14 mouse cellular contexts compared by ENCODE assay signal in the genomic region with DNA sequence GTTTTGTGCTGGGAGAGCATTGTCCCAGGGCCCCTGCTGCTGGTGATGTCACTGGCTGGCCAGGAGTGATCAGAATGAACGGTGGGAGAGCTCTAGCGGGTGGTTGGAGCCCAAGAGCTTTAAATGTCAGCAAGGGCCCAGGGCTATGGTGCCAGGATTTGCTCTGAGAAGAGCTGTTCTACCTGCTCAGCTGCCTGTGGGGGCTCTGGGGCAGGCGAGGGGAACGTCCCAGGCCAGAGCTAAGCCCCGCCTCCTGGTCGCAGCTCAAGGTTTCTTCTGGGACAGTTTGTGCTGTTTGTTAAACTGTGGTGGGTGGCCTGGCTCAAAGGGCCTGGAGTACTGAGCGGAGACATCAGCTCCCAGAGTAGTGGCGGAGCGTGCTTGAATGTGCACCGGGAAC. TPM values are rescaled to one million over a fixed set of nuclear protein-coding genes. Genes with fewer than 3 reads are reported as not detected.
A peak's percentile ranks its signal among the peaks of the same experiment; 100 is the strongest.
DNase-seq lines count a peak whose midpoint lies in the region; ATAC-seq and TF ChIP-seq lines count a peak whose summit lies in the region.
"Had no signal": no experiment of that assay in that cellular context is flagged by ENCODE, and none has a peak within 500 bp of the region (broad histone marks: within the 10 kb centered on the region; RNA-seq: fewer than 3 reads in every experiment).

No protein-coding gene starts in this region.

- peak overlapping the region; percentile 23; the same call in 1 of the 2 replicates for H3K4me3 ChIP-seq in forebrain, embryonic 10.5 days
- no peak overlapping the region for H3K4me3 ChIP-seq in forebrain, embryonic 16.5 days (replicated peaks; ENCODE audit: low read length)
- no peak overlapping the region for H3K4me3 ChIP-seq in liver, postnatal 0 days (ENCODE audit: low read depth, low read length)
- peak overlapping the region in 1 of 2 experiments; percentile 26; a peak in 1 of 4 replicates for H3K4me3 ChIP-seq in ES-E14 (ENCODE audit: insufficient read depth in 1 of 2, low read depth in 1 of 2, low read length in 2 of 2, poor library complexity in 1 of 2, severe bottlenecking in 1 of 2)
- no peak overlapping the region for H3K4me3 ChIP-seq in limb, embryonic 14.5 days (replicated peaks; ENCODE audit: low read length)
- H3K4me3 ChIP-seq: hindbrain, embryonic 15.5 days had no signal

- H3K4me1 ChIP-seq in forebrain, embryonic 10.5 days, result peaks cover 54% of the 10 kb centered on the region
- 0 out of 2 replicates have a peak, but pooled peaks cover 2% of the 10 kb centered on the region for H3K4me1 ChIP-seq in forebrain, embryonic 16.5 days (replicated peaks; ENCODE audit: control insufficient read depth, insufficient read depth, low read length)
- H3K4me1 ChIP-seq in liver, postnatal 0 days (ENCODE audit: insufficient read depth), result peaks cover 5% of the 10 kb centered on the region; the same call in 1 of the 2 replicates
- H3K4me1 ChIP-seq in ES-E14 (ENCODE audit: control insufficient read depth in 2 of 2, insufficient read depth in 2 of 2, low read length in 2 of 2, poor library complexity in 1 of 2), result peaks cover 0 to 22% of the 10 kb centered on the region in 2 experiments; a peak in 2 of 4 replicates
- peaks cover 7% of the 10 kb centered on the region; the same call in 1 of the 2 replicates for H3K4me1 ChIP-seq in limb, embryonic 14.5 days (ENCODE audit: control insufficient read depth, insufficient read depth, low read length)

- H3K36me3 ChIP-seq in forebrain, embryonic 10.5 days (replicated peaks), result no peaks in the 10 kb centered on the region
- H3K36me3 ChIP-seq in forebrain, embryonic 16.5 days (ENCODE audit: control insufficient read depth, insufficient read depth), result no peaks in the 10 kb centered on the region
- no peaks in the 10 kb centered on the region for H3K36me3 ChIP-seq in liver, postnatal 0 days (replicated peaks; ENCODE audit: insufficient read depth, low read length)
- no peaks in the 10 kb centered on the region for H3K36me3 ChIP-seq in ES-E14 (ENCODE audit: control insufficient read depth, insufficient read depth, low read length, poor library complexity, severe bottlenecking)
- H3K36me3 ChIP-seq in limb, embryonic 14.5 days (ENCODE audit: control insufficient read depth, insufficient read depth, low read length), result no peaks in the 10 kb centered on the region
- H3K36me3 ChIP-seq: hindbrain, embryonic 15.5 days had no signal

- peaks cover 21% of the 10 kb centered on the region for H3K27me3 ChIP-seq in forebrain, embryonic 10.5 days (ENCODE audit: poor library complexity, severe bottlenecking)
- no peaks in the 10 kb centered on the region for H3K27me3 ChIP-seq in forebrain, embryonic 16.5 days (replicated peaks; ENCODE audit: control insufficient read depth, insufficient read depth, low read length)
- H3K27me3 ChIP-seq in liver, postnatal 0 days (ENCODE audit: insufficient read depth, low read length), result no peaks in the 10 kb centered on the region
- H3K27me3 ChIP-seq in limb, embryonic 14.5 days (ENCODE audit: control insufficient read depth, insufficient read depth, low read length), result no peaks in the 10 kb centered on the region
- H3K27me3 ChIP-seq: hindbrain, embryonic 15.5 days had no signal

- in situ Hi-C loops in ES-E14 (cut with MboI; ENCODE audit: low sequenced_read_pairs in 2 of 2, unreplicated experiment in 2 of 2), result no loop called here

- no peak overlapping the region for H3K9ac ChIP-seq in forebrain, embryonic 16.5 days (replicated peaks; ENCODE audit: low read depth, low read length)
- no peak overlapping the region for H3K9ac ChIP-seq in liver, postnatal 0 days (replicated peaks)
- H3K9ac ChIP-seq in ES-E14 (ENCODE audit: insufficient read depth, low read depth, low read length, poor library complexity, severe bottlenecking), result peak overlapping the region; percentile 21; the same call in 1 of the 2 replicates
- 0 out of 2 replicates have a peak overlapping the region, but pooled peaks have one; percentile 16 for H3K9ac ChIP-seq in limb, embryonic 14.5 days (ENCODE audit: low read depth, low read length, severe bottlenecking)
- H3K9ac ChIP-seq: hindbrain, embryonic 15.5 days had no signal

- ATAC-seq in forebrain, embryonic 16.5 days, result no peak
- ATAC-seq in liver, postnatal 0 days, result no peak
- no peak for ATAC-seq in limb, embryonic 14.5 days (ENCODE audit: low FRiP score, low read depth)

- no peak for TF ChIP-seq CTCF in liver, postnatal 0 days (IDR thresholded peaks at IDR 0.05; ENCODE audit: low read depth)

- no peak for TF ChIP-seq POLR2A in limb, embryonic 14.5 days (IDR thresholded peaks at IDR 0.05; ENCODE audit: borderline replicate concordance, extremely low read depth, insufficient read depth, insufficient read length)

- no peak for TF ChIP-seq EP300 in liver, postnatal 0 days (IDR thresholded peaks at IDR 0.05; ENCODE audit: low read depth)

- H3K27ac ChIP-seq in forebrain, embryonic 10.5 days, result peak overlapping the region; percentile 62
- no peak overlapping the region for H3K27ac ChIP-seq in forebrain, embryonic 16.5 days (ENCODE audit: low read length)
- no peak overlapping the region for H3K27ac ChIP-seq in liver, postnatal 0 days (ENCODE audit: low read depth)
- no peak overlapping the region for H3K27ac ChIP-seq in ES-E14 (ENCODE audit: insufficient read depth, low read depth, low read length, poor library complexity, severe bottlenecking)
- H3K27ac ChIP-seq in limb, embryonic 14.5 days (replicated peaks; ENCODE audit: low read depth, low read length), result no peak overlapping the region
- H3K27ac ChIP-seq: hindbrain, embryonic 15.5 days had no signal

- WGBS in forebrain, embryonic 10.5 days, result 10% methylated on average over 10 of the region's 10 CpGs
- WGBS in forebrain, embryonic 16.5 days, result 7% methylated on average over 10 of the region's 10 CpGs
- WGBS in liver, postnatal 0 days (ENCODE audit: insufficient replicate concordance), result 19% methylated on average over 10 of the region's 10 CpGs
- WGBS in limb, embryonic 14.5 days, result 22% methylated on average over 10 of the region's 10 CpGs

- H3K4me2 ChIP-seq in forebrain, embryonic 16.5 days (ENCODE audit: low read length), result no peak overlapping the region
- H3K4me2 ChIP-seq in liver, postnatal 0 days (ENCODE audit: low read depth, low read length), result no peak overlapping the region
- no peak overlapping the region for H3K4me2 ChIP-seq in limb, embryonic 14.5 days (replicated peaks; ENCODE audit: low read depth, low read length, severe bottlenecking)
- H3K4me2 ChIP-seq: hindbrain, embryonic 15.5 days had no signal

- no peak for DNase-seq in forebrain, embryonic 10.5 days (ENCODE audit: extremely low spot score, low spot score)
- DNase-seq in liver, postnatal 0 days, result peak; percentile 38
- DNase-seq in liver (no peak), ES-E14 (ENCODE audit: low read depth, low spot score) (peak; percentile 22)
- no peak for DNase-seq in limb, embryonic 14.5 days (ENCODE audit: low spot score)
- DNase-seq in right cerebral cortex, postnatal 36 days (ENCODE audit: low spot score in 2 of 2), result no peak
- DNase-seq in cerebellum, adult 9-11 months, result no peak
- DNase-seq: adrenal gland, postnatal 25 days; cerebellum, postnatal 10 days; heart, adult 11 months; layer of hippocampus, postnatal 36 days; lung, postnatal 36 days had no signal

- H3K9me3 ChIP-seq in forebrain, embryonic 10.5 days, result peaks cover 4% of the 10 kb centered on the region; the same call in 1 of the 2 replicates
- H3K9me3 ChIP-seq in forebrain, embryonic 16.5 days (ENCODE audit: control insufficient read depth, low read length), result no peaks in the 10 kb centered on the region
- no peaks in the 10 kb centered on the region for H3K9me3 ChIP-seq in liver, postnatal 0 days (ENCODE audit: low read length)
- H3K9me3 ChIP-seq in ES-E14 (ENCODE audit: control insufficient read depth, insufficient read depth, low read depth, low read length), result no peaks in the 10 kb centered on the region
- H3K9me3 ChIP-seq in limb, embryonic 14.5 days (ENCODE audit: control insufficient read depth, low read length), result no peaks in the 10 kb centered on the region
- H3K9me3 ChIP-seq: hindbrain, embryonic 15.5 days had no signal

TF ChIP-seq in ES-E14, 5 proteins besides CTCF, POLR2A, EP300 and RAD21:
- TF ChIP-seq ZNF384 (IDR thresholded peaks at IDR 0.05; ENCODE audit: low read depth, low read length), result no peak
- no peak for TF ChIP-seq HCFC1 (IDR thresholded peaks at IDR 0.05; ENCODE audit: borderline replicate concordance, insufficient read depth, low read length)
- no peak for TF ChIP-seq ZC3H11A (IDR thresholded peaks at IDR 0.05; ENCODE audit: borderline replicate concordance, low read depth, low read length)
- TF ChIP-seq CHD2 (IDR thresholded peaks at IDR 0.05; ENCODE audit: low read depth, low read length), result no peak
- TF ChIP-seq MAFK (IDR thresholded peaks at IDR 0.05; ENCODE audit: insufficient read depth, low read depth, low read length), result no peak

RNA-seq across cellular contexts. Expression of gene Spdef, which starts 3.3 kb away (rescaled TPM):
- 0.31 TPM in 1 of 2 replicates, not detected in the other for polyA plus RNA-seq in forebrain, embryonic 10.5 days (2016; fragmentation: Nextera tagmentation; extraction: Ambion mirVana)
- polyA plus RNA-seq in forebrain, embryonic 16.5 days (2015; fragmentation: Nextera tagmentation; extraction: Ambion mirVana), result 0.27 and 0.70 TPM in 2 replicates
- 0.08 TPM in 1 of 2 replicates, not detected in the other for polyA plus RNA-seq in liver, postnatal 0 days (2015; fragmentation: Nextera tagmentation; extraction: Ambion mirVana)
- 0.53 TPM in 1 of 2 replicates, not detected in the other for total RNA-seq in ES-E14 (2012; rRNA removed)
- polyA plus RNA-seq in limb, embryonic 14.5 days (2012; rRNA removed), result 0.52 and 0.67 TPM in 2 replicates
- polyA plus RNA-seq in limb, embryonic 14.5 days (2014; fragmentation: Nextera tagmentation; extraction: Ambion mirVana), result 0.39 TPM in 1 of 2 replicates, not detected in the other
- total RNA-seq: adrenal gland, postnatal 25 days had no signal

Comparison
In these comparisons a context has a peak if more than half of its experiments do, and no peak if none do; other contexts are left out.
1. DNase-seq: peak in liver, postnatal 0 days (single experiment) and ES-E14 (single experiment); none in forebrain, embryonic 10.5 days (single experiment), liver (single experiment), limb, embryonic 14.5 days (single experiment), right cerebral cortex, postnatal 36 days (0 of 2) and cerebellum, adult 9-11 months (single experiment).
2. H3K9ac ChIP-seq: peak in ES-E14 (single experiment) and limb, embryonic 14.5 days (single experiment); none in forebrain, embryonic 16.5 days (single experiment) and liver, postnatal 0 days (single experiment).